Mouse (Mus musculus): ENCODE measurements at regions not wholly inside any gene's neighbourhood (a gene's known extent, or its start where the extent isn't known, plus 50 kb on each side); places are given as distances from the start of the nearest gene placed in this dataset.

- DNase-seq (ENCODE audit: low spot score) = no peak
Observed at GRCm38 (mm10) chr7:117875241-117875640, 240.7 kb downstream of the Rps15a start.

- DNase-seq (ENCODE audit: low spot score) = no peak
Observed at GRCm38 (mm10) chr7:117859419-117859818, 256.6 kb downstream of the Rps15a start.

- no peak for DNase-seq (ENCODE audit: low spot score)
Observed at GRCm38 (mm10) chr7:117855955-117856354, 260.0 kb downstream of the Rps15a start.

- no peak for DNase-seq (ENCODE audit: low spot score)
Observed at GRCm38 (mm10) chr7:117853716-117854115, 262.3 kb downstream of the Rps15a start.

- no peak for DNase-seq (ENCODE audit: low spot score)
Observed at GRCm38 (mm10) chr7:117852866-117853265, 263.1 kb downstream of the Rps15a start.

GRCm38 (mm10) chr7:117850822-117851221, 265.2 kb downstream of the Rps15a start:
- no peak for DNase-seq (ENCODE audit: low spot score)

- no peak for DNase-seq (ENCODE audit: low spot score)
Observed at GRCm38 (mm10) chr7:117846041-117846440, 269.9 kb downstream of the Rps15a start.

GRCm38 (mm10) chr7:117842780-117843179, 273.2 kb downstream of the Rps15a start:
- no peak for DNase-seq (ENCODE audit: low spot score)

- no peak for DNase-seq (ENCODE audit: low spot score)
Observed at GRCm38 (mm10) chr7:117795035-117795434, 321.0 kb downstream of the Rps15a start.

GRCm38 (mm10) chr7:117793991-117794390, 322.0 kb downstream of the Rps15a start:
- no peak for DNase-seq (ENCODE audit: low spot score)

GRCm38 (mm10) chr7:117792456-117792855, 323.5 kb downstream of the Rps15a start:
- DNase-seq (ENCODE audit: low spot score) = no peak

- no peak for DNase-seq (ENCODE audit: low spot score)
Observed at GRCm38 (mm10) chr7:117778996-117779395, 337.0 kb downstream of the Rps15a start.

- DNase-seq (ENCODE audit: low spot score) = no peak
Observed at GRCm38 (mm10) chr7:117777921-117778320, 338.1 kb downstream of the Rps15a start.

- no peak for DNase-seq (ENCODE audit: low spot score)
Observed at GRCm38 (mm10) chr7:117771836-117772235, 344.2 kb downstream of the Rps15a start.

- DNase-seq (ENCODE audit: low spot score) = no peak
Observed at GRCm38 (mm10) chr7:117759506-117759905, 356.5 kb downstream of the Rps15a start.

- DNase-seq (ENCODE audit: low spot score) = no peak
Observed at GRCm38 (mm10) chr7:117757033-117757432, 359.0 kb downstream of the Rps15a start.

- DNase-seq (ENCODE audit: low spot score) = no peak
Observed at GRCm38 (mm10) chr7:117755830-117756229, 360.2 kb downstream of the Rps15a start.

GRCm38 (mm10) chr7:117753296-117753695, 362.7 kb downstream of the Rps15a start:
- DNase-seq (ENCODE audit: low spot score) = no peak

GRCm38 (mm10) chr7:117752302-117753185, 363.4 kb downstream of the Rps15a start:
- DNase-seq (ENCODE audit: low spot score) = no peak

GRCm38 (mm10) chr7:117747991-117748390, 367.2 kb downstream of the Xylt1 start:
- DNase-seq (ENCODE audit: low spot score) = no peak

- DNase-seq (ENCODE audit: low spot score) = no peak
Observed at GRCm38 (mm10) chr7:117746393-117746792, 365.6 kb downstream of the Xylt1 start.

GRCm38 (mm10) chr7:117739706-117740105, 358.9 kb downstream of the Xylt1 start:
- DNase-seq (ENCODE audit: low spot score) = no peak

GRCm38 (mm10) chr7:117735699-117736020, 354.9 kb downstream of the Xylt1 start:
- no peak for DNase-seq (ENCODE audit: low spot score)
